Mouse (Mus musculus) gastrocnemius, postnatal 36 days (tissue): ENCODE measurements at regions not wholly inside any gene's neighbourhood (a gene's known extent, or its start where the extent isn't known, plus 50 kb on each side); places are given as distances from the start of the nearest gene placed in this dataset.
A peak's percentile ranks its signal among the peaks of the same experiment; 100 is the strongest.
"Not testable (repeated sequence)": the region's sequence is repeated elsewhere in the genome, so short reads cannot be mapped to it uniquely, and the experiment has no call there.

Experiments
- DNase-seq, 2 experiments: peaks; one replicate each; pipeline ENCODE4 v3.0.0; 2022
- intact Hi-C: fragments of 180-260 bp; cut with DNase I; formaldehyde crosslinking; loops from one replicate; pipeline ENCODE4 v1.15.1; 2025

DNA sequence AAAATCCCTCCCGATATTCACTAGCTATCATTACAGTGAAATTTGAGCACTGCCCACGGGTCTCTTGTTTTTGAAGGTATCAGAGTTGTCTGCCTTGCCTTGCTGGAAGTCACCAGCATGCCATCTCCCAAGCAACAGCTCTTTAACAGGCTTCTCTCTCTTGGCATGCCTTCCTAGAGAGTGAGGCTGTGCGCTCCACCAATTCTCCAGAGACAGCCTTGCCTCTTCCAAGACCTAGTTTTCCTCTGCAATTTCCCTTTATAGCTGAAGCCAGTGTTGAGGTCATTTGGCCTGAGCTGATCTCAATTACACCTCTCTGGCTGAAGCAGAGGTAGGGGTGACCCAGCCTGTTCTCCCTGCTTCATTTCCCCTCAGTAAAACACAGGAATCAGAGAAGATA, 477.3 kb upstream of the Arid1b start:
- DNase-seq = no peak
- intact Hi-C loops = no loop called here

DNA sequence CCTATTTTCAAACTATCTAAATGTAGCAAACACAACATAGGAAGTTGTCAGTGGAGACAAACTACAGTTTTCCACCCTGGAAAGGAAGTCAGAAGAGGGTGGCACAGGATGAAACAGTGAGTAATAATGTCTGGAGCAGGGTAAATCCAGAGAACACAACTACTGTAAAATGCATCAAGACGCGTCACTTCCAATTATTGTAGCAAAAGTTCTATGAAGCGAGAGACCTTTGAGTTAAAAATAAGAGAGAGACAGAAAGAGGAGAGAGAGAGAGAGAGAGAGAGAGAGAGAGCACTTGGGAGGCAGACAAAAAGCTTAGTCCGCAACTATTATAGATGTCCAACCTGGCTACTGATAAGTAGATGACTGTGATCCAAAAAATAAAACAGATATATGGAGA, 473.1 kb upstream of the Arid1b start:
- DNase-seq = no peak

DNA sequence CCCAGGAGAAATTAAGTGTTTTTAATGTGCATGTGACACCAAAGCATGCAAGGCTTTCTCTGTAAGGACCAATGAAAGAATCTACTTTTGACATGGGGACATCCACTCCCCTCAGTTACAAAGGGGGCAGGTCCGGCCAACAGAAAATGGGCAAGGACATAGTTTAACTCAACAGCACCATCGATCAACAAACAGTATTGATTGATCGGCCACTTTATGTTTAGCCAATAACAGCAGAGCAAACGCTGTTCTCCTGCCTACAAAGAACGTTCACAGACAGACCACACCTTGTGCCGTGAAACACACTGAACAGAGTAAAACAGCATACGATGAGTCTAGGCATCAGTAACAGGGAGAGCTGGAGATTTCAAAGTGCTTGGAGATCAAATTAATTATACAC, 467.7 kb upstream of the Arid1b start:
- no peak for DNase-seq
- intact Hi-C loops = no loop called here

More for the DNA sequence above, 473.1 kb upstream of the Arid1b start:
- intact Hi-C loops = no loop called here

DNA sequence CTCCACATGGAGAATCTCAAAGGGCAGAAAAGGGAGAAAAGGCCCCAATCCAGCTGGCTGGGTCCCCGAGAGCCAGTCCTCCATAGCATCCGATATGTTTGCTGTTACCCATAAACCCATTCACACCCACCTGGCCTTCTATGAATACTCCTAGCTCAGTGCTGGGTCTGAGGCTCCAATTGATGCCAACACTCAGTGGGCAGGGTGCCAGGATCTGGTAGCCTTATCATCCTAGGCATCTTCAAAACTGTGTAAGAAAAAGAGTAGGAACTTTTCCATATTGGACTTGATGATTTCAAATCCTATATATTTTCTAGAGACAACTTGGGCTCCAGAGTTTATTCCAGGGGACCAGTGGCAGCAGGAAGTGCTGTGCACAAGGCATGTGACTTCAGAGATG, 462.0 kb upstream of the Arid1b start:
- DNase-seq = no peak
- intact Hi-C loops = no loop called here

DNA sequence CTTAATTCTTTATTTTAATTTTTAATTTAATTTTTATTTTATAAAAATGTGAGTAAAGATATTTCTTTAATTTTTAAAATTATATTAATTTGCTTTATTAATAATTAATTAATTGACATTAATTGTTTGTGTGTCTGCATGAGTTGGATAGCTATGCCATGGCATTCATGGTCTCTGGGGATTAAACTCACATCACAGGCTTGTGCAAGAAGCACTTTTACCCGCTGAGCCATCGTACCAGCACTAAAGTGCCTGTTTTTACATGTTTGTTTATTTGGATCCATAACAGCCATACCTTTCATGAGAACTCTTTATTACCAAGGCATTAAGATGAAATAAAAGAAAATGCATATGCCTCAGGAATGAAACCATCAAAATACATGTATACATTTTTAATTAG, 453.7 kb upstream of the Arid1b start:
- no peak for DNase-seq
- intact Hi-C loops = no loop called here

DNA sequence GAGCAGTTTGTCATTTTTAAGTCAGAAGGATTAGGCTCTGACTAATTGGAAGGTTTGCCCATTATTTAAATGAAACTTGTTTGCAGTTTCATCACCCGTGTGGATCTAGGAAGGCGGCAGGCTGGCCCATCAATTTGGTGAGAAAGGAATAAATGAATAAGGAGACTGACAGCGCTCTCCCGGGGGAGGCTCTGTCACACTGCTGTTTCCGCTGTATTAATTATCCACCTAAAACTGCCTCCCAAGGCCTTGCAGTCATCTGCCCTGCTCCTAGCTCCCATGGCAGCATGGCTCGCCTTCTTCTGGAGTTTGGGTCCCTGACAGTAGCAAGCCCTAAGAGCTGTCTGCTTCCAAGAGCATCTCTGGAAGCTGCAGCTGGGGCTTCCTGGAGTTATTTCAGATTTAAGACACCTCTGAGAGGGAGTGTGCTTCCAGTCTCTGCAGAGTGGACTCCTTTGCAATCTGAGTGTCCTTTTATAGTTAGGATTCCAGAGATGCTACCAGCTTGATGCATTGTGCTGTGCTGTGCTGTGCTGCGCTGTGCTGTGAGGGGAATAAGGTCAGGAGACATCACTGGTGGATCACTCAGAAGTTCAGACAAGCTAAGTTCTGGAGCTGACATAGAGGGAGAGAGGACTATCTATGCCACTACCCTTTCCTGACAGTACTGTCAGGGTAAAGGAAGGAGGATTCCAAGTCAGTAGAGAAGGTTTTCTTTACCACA, 452.9 kb upstream of the Arid1b start:
- intact Hi-C loops = no loop called here

DNA sequence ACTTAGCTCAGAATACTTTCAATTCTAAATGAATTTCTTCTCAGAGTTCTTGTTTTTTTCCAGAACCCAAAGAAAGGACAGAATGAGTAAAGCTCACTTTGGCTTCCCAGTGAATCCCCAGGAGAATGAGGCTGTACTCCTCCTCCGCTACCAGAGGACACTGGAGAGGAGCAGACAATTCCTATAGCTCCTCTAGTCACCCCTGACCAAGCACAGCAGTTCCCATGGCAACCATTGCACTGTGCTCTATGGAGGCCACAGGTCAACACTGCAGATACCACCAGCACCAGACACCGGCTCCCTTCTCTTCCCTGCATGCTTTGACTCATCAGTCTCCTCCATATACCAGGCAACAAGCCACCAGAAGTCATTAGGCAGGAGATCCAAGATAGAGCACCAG, 447.6 kb upstream of the Arid1b start:
- intact Hi-C loops = no loop called here
- DNase-seq = no peak

More for the DNA sequence above, 452.9 kb upstream of the Arid1b start:
- DNase-seq = no peak

DNA sequence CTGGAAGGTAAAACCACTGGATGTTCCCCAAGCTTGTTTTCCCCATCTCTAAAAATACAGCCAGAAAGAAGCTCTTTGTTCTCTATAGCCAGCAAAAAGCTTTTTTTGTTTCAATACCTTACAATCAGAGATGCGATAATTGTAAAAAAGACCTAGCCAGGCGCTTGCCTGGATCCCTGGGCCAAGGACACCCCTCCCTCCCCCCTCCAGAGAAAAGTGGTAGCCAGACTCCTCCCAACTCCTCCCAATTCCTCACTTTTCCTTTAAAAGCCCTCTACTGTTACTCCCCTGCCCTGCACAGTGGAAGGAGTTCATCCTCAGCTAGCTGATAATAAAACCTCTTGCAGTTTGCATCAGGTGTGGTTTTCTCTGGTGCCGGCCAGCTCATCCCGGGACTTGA, 441.1 kb upstream of the Arid1b start:
- not testable (repeated sequence) for DNase-seq

DNA sequence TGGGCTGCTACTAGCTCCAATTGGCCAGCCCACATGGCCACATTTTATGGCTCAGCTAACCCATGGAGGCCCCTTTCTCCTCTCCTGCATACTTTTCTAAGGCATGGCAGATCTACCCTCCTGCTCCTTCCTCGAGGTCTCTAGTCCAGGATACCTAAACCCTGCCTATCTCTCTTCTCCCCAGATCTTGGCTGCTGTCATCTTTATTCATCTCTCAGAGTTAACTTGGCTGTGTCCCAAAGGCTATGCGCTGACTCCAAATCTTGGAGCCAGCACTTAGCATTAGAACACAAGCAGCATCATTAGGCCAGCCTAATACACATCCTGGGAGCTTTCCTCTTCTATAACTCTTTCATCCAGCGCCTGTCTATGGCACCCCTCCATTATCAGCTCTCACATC, 430.5 kb upstream of the Arid1b start:
- no peak for DNase-seq
- intact Hi-C loops = no loop called here

More for the DNA sequence above, 441.1 kb upstream of the Arid1b start:
- intact Hi-C loops = not testable (repeated sequence)

DNA sequence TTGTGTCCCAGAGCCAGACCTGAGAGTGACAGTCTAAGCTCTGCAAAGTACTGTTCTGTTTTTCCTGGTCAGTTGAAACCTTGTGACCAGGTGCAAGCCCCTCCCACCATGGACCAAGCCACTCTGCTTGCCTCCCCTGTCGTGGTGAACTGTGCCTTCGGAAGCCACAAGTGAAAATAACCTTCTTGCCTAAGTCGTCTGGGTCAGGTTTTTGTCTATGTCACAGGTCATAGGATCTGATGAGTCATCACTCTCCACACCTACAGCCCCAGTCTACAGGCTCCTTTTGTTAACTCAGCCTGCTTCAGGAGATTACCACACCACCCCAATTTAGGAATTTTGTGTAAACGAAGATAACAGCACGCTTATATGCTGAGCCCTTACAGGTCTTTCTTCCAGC, 417.2 kb upstream of the Arid1b start:
- DNase-seq = no peak
- intact Hi-C loops = no loop called here

DNA sequence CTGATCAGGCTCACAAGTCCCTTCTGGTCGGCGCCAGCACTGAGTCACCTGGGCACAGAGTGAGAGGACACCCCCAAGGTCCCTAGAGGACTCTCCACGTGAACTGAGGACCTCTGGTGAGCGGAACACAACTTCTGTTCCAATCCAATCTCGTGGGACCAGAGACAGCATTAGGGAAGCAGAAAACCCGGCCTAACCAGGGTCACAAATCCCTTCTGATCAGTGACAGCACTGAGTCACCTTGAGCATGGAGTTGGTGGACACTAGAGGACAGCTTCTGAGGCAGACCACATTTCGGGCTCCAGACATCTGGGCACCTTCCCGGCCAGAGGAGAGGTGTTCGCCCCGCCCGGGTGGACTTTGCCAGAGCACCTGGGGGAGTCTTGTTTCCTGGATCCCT, 412.3 kb upstream of the Arid1b start:
- intact Hi-C loops = no loop called here
- no peak for DNase-seq

DNA sequence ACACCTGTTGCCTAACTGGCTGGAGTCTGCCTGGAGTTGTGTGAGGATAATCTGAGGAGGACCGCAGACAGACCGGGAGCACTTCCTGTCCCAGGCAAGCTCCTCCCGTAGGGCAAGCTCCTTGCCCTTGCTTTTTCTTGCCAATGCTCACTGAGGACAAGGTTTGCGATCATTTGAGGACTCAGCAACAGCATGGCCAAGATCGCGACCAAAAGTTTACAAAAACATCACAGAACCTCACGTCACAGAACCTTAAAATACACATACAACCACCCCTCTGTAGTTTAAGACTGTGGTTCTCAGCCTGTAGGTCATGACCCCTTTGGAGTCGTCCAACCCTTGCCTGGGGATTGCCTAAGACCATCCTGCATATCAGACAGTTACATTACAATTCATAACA, 383.7 kb upstream of the Arid1b start:
- intact Hi-C loops = no loop called here
- no peak for DNase-seq

DNA sequence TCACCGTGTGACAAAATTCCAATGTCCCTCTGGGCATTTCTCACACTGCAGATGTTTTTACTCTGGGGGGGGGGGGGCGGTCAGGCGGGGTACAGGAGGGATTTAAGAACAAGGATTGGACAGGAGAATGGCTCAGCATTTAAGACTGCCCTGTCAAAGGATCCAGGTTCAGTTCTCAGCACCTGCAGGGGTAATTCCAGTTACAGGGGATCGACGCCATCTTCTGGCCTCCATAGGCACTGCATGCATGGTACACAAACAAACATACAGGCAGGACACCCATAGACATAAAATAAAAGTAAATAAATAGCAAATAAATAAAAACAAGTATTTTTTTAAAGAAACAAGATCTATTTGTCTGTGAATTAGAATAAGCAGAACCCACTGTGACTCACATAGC, 383.1 kb upstream of the Arid1b start:
- DNase-seq = no peak
- intact Hi-C loops = no loop called here

DNA sequence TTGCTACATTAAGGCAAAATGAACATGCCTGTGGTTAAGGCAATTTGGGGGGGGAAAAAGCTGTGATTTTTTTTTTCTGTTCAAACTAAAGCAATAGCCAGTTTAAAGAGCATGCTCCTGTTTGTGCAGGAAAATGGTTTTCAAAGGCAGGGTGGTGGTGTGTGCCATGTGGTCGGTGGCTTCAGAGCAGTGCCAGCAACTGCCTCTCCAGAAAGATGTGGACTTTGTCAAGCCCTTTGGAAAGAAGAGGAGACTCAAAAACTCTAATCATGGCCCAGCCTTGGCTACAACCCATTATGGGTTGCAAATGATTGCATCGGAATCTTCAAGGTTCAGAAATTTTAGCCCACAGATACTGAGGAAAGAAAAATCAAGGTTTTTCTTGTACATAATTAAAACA, 382.4 kb upstream of the Arid1b start:
- DNase-seq = no peak
- intact Hi-C loops = no loop called here

DNA sequence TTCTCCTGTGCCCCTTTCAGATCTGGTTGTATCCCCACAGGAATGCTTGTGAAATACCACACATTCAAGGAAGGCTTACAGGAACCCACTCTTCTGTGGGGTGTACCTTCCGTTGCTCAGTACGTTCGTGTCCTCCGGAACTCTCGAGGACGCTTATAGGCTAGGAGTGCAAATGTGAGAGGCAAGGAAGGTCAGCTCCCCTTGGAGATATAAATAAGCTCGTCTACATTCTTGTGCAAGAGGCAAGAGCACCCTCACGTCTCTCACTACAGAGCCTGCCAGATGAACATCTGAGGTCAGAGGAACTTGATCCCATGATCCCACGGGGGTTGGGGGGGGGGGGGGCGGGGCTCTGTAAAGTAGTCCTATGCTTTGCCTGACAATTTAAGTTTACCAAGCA, 382.0 kb upstream of the Arid1b start:
- DNase-seq = peak; percentile 10 to 25
- intact Hi-C loops = no loop called here

DNA sequence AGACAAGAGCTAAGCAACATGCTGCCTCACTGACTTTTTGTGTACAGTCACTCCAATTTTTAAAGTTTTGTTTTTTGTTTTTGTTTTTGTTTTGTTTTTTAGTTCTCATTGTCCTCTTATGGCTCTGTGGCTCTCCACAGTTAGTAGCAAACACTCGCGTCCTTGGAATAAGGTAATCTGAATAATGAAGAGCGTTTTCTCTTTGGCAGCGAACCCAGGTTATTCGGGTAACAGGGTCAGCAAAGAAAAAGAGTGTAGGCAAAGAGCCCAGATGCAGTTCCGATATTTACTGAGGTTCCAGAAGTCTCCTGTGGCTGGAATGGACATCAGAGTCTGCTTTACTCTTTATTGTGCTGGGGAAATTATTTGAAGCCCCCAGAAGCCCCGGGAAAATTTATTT, 381.4 kb upstream of the Arid1b start:
- intact Hi-C loops = no loop called here
- DNase-seq = peak in 1 of 2 experiments; percentile 12

DNA sequence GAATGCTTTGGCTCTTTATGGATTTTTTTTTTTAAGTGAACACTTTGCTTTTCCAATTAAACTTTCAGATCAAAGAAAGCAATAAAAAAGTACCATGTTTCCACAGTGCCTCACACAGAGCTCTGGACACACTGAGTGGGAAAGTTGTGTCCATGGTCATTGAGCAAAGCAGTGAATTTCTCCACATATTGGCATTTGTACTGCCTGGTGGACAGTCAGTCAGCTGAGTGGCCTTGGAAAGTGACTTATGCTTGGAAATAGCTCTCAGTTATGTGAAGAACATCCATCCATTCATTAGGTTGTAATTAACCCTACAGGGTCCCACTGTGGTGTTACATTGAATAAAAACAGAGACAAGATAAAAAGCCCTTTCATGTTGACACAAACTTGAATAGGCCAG, 373.8 kb upstream of the Arid1b start:
- no peak for DNase-seq
- intact Hi-C loops = no loop called here

DNA sequence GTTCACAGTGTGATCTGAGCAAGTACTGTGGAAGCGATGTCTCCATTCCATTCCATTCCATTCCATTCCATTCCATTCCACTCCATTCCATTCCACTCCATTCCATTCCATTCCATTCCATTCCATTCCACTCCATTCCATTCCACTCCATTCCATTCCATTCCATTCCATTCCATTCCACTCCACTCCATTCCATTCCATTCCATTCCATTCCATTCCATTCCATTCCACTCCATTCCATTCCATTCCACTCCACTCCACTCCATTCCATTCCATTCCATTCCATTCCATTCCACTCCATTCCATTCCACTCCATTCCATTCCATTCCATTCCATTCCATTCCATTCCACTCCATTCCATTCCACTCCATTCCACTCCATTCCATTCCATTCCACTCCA, 368.0 kb upstream of the Arid1b start:
- DNase-seq, intact Hi-C loops: not testable (repeated sequence)

DNA sequence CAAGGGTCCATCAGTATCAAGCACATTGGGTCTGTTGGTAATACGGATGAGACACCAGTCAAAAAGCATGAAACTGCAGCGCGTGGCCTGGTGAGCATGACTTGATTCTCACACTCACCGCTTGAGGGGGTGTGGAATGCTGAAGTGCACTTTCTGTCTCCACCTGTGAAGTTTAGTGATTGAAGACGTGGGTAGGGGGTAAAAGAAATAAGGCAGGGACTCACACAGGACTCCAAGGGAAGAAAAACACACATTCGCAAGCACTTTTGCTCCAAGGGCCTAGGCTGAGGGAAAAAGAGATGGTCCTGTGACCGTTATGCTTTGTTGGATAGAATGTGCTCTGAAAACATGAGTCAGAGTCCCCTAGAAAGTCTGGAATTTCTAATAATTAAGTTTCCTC, 366.6 kb upstream of the Arid1b start:
- no peak for DNase-seq
- intact Hi-C loops = no loop called here

DNA sequence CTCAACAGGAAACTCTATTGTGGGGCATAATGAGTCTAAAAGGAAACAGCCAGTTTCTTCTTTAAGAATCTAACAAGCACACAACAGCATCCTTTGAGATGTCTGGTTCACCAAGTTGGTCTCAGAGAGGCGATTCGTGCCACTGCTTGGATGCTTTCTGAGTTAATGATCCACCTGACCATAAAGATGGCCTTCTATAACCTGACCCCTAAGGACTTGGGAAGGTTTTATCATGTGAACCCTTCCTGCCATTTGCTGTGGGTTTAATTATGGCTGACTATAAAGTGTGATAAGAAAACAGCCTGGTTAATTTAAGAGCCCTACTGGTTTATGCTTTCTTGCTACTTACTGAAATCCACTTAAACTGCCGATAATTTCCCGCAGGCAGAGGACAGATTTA, 363.0 kb upstream of the Arid1b start:
- DNase-seq = no peak
- intact Hi-C loops = no loop called here

DNA sequence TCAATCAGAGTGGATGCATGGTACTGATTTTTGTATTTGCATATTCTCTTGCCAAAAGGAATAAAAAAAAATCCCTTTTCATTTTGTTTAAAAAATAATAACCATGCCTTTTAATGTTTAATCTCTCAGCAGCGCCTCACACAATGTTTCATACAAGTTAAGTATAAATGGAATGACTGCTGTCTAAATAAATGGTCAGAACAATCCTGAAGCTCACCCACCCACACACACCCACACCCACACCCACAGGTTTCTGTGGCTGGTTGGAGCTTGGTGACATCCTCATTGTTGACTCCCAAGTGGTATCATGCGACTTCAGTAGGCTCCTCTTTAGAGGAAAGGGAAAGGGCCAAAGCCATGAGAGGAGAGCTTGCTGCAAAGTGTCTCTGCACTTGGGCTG, 361.6 kb upstream of the Arid1b start:
- intact Hi-C loops = no loop called here
- DNase-seq = no peak

DNA sequence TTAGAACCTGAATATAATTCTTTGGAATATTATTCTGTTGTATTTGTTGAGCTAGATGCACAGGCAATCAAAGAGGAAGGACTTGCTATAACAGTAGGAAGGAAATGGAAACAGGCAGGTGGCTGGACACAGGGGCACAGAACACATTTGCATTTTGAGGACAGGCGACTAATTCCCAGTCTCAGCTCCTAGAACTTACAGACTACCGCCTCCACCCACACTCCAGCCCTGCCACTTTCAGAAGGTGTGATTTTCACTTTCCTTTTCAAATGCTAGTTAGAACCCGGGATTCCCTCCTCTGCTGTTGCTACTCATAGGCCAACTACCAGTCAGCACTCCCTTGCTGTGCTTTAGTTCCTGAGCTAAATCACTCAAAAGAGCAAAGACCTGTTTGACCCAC, 360.4 kb upstream of the Arid1b start:
- intact Hi-C loops = no loop called here
- DNase-seq = no peak

DNA sequence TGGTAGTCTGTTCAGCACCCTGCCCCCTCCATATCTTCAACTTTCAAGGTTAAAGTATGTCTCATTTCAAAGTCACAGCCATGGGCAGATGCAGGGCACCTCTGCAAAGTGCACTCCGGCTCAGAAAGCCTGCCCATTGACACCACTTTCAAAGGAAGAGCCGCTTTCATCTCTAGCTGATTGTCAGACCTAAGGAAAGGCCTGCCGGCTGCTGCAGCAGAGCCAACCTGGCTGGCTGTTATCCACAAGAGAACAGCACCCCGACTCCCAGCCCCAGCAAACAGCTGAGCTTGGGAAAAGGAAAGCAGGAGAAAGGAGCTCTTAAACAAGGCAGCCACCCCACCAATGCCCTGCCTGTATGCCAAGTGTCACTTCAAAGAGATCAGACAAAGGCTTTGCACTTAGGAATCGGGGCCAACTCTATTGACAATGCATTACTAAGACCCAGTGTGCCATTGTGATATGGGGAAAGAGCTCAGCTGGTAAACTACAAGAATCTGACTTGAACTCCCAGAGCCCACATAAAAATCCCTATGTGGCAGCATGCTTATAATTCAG, 357.3 kb upstream of the Arid1b start:
- no peak for DNase-seq
- intact Hi-C loops = no loop called here
